In the genomic region with DNA sequence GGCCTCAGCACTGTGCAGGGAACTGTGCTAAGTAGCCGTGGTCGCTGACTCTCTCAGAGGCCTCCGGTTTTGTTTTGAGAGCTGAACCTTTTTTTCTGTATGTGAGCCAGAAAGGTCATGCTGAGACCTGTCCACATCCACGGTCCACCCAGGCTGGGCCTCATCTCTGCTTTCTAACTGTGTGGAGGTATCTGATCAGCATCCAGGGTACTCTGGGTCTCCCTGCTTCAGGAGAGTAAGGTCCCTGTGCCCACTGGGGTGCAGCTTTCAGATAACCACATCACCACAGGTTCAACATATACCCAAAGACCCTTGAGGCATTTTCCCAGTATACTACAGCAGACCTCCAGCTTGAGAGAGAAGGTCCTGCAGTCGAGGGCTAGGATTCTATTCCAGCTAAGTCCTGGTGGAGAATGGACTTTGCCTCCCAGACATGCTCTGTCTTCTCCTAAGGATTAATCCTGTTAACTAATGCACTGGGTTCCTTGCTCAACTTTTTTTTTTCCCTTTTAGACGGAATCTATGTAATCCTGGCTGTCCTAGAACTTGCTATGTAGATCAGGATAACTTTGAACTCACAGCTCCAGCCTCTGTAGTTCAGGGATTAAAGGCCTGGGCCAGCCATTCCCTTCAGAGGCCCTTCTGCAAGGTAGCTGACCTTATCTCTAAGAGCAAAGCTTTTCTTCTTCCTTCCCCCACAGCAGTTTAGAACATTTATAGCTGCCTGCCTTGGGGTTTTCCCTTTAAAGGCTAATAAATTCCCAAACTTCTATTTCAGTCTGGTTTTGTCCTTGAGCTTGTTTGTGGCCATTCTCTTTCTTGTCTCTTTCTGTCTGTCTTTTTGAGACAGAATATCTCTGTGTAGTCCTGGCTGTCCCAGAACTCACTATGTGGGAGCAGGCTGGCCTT, we compare ENCODE assay signal across 8 mouse cellular contexts. TPM values are rescaled to one million over a fixed set of nuclear protein-coding genes. Genes with fewer than 3 reads are reported as not detected.
DNase-seq lines count a peak whose midpoint lies in the region; ATAC-seq and TF ChIP-seq lines count a peak whose summit lies in the region.

No protein-coding gene starts in this region.

- H3K36me3 ChIP-seq in heart, embryonic 14.5 days (ENCODE audit: control insufficient read depth, insufficient read depth, low read length): peaks cover 36% of the 10 kb centered on the region
- H3K36me3 ChIP-seq in ES-Bruce4 (ENCODE audit: control insufficient read depth, insufficient read depth, low read length, poor library complexity, severe bottlenecking): no peaks in the 10 kb centered on the region
- H3K36me3 ChIP-seq in forebrain, embryonic 16.5 days (ENCODE audit: control insufficient read depth, insufficient read depth): no peaks in the 10 kb centered on the region
- no peaks in the 10 kb centered on the region for H3K36me3 ChIP-seq in liver, embryonic 16.5 days (ENCODE audit: control insufficient read depth, insufficient read depth)

- intact Hi-C loops in left cerebral cortex, postnatal 25 days (cut with DNase I): no loop called here

- H3K4me3 ChIP-seq in heart, embryonic 14.5 days (ENCODE audit: control insufficient read depth in 1 of 2, insufficient read depth in 1 of 2, low read depth in 1 of 2, low read length in 2 of 2): peak overlapping the region; percentile 50 to 67
- peak overlapping the region; percentile 83 for H3K4me3 ChIP-seq in ES-Bruce4 (ENCODE audit: low read depth, low read length)
- peak overlapping the region; percentile 75 for H3K4me3 ChIP-seq in forebrain, embryonic 16.5 days (replicated peaks; ENCODE audit: low read length)
- peak overlapping the region; percentile 82 for H3K4me3 ChIP-seq in liver, embryonic 16.5 days (ENCODE audit: low read depth, low read length)

- WGBS in heart, embryonic 14.5 days: 15% methylated on average over 6 of the region's 6 CpGs
- WGBS in forebrain, embryonic 16.5 days: 10% methylated on average over 6 of the region's 6 CpGs
- WGBS in liver, embryonic 16.5 days (ENCODE audit: insufficient replicate concordance): 8% methylated on average over 6 of the region's 6 CpGs

- TF ChIP-seq POLR2A in ES-Bruce4 (IDR thresholded peaks at IDR 0.05; ENCODE audit: insufficient read depth, low read length): no peak

- peak overlapping the region; percentile 95 for H3K4me2 ChIP-seq in heart, embryonic 14.5 days (ENCODE audit: low read length)
- H3K4me2 ChIP-seq in forebrain, embryonic 16.5 days (ENCODE audit: low read length): peak overlapping the region; percentile 90
- H3K4me2 ChIP-seq in liver, embryonic 16.5 days (ENCODE audit: low read depth, low read length): peak overlapping the region; percentile 97

- TF ChIP-seq CTCF in ES-Bruce4 (IDR thresholded peaks at IDR 0.05; ENCODE audit: low read depth, low read length): no peak

- H3K27me3 ChIP-seq in heart, embryonic 14.5 days (ENCODE audit: control insufficient read depth, insufficient read depth, low read length): no peaks in the 10 kb centered on the region
- H3K27me3 ChIP-seq in ES-Bruce4 (ENCODE audit: control insufficient read depth, insufficient read depth, low read length, poor library complexity, severe bottlenecking): no peaks in the 10 kb centered on the region
- no peaks in the 10 kb centered on the region for H3K27me3 ChIP-seq in forebrain, embryonic 16.5 days (replicated peaks; ENCODE audit: control insufficient read depth, insufficient read depth, low read length)
- no peaks in the 10 kb centered on the region for H3K27me3 ChIP-seq in liver, embryonic 16.5 days (ENCODE audit: control insufficient read depth, insufficient read depth, low read depth, low read length)

- DNase-seq in heart, adult 8-10 months (ENCODE audit: low spot score): no peak
- no peak for DNase-seq in adrenal gland, postnatal 25 days
- DNase-seq in left cerebral cortex, postnatal 25 days (ENCODE audit: low spot score in 2 of 2): no peak

- ATAC-seq in heart, embryonic 14.5 days (ENCODE audit: insufficient number of reproducible peaks, insufficient read depth, low FRiP score, low read depth): no peak
- peak; percentile 24 for ATAC-seq in forebrain, embryonic 16.5 days
- ATAC-seq in liver, embryonic 16.5 days (ENCODE audit: low read depth): peak; percentile 7; the same call in 1 of the 2 replicates
- no peak for ATAC-seq in granulocyte monocyte progenitor cell, adult 5-6 weeks (replicated peaks; ENCODE audit: poor library complexity, severe bottlenecking)

- peaks cover 7 to 24% of the 10 kb centered on the region in 2 experiments; a peak in 3 of 4 replicates for H3K4me1 ChIP-seq in heart, embryonic 14.5 days (ENCODE audit: control insufficient read depth in 2 of 2, insufficient read depth in 2 of 2, low read length in 2 of 2)
- H3K4me1 ChIP-seq in ES-Bruce4 (ENCODE audit: control insufficient read depth, insufficient read depth, low read length): peaks cover 3% of the 10 kb centered on the region
- H3K4me1 ChIP-seq in forebrain, embryonic 16.5 days (replicated peaks; ENCODE audit: control insufficient read depth, insufficient read depth, low read length): peaks cover 16% of the 10 kb centered on the region
- peaks cover 25% of the 10 kb centered on the region for H3K4me1 ChIP-seq in liver, embryonic 16.5 days (ENCODE audit: control insufficient read depth, low read depth, low read length)

- TF ChIP-seq EP300 in ES-Bruce4 (IDR thresholded peaks at IDR 0.05; ENCODE audit: insufficient read depth, low read depth, low read length): no peak

- H3K9ac ChIP-seq in heart, embryonic 14.5 days (ENCODE audit: low read length): peak overlapping the region; percentile 83
- peak overlapping the region; percentile 66 for H3K9ac ChIP-seq in ES-Bruce4 (ENCODE audit: low read depth, poor library complexity, severe bottlenecking)
- H3K9ac ChIP-seq in forebrain, embryonic 16.5 days (replicated peaks; ENCODE audit: low read depth, low read length): peak overlapping the region; percentile 72
- H3K9ac ChIP-seq in liver, embryonic 16.5 days (ENCODE audit: low read depth, low read length): peak overlapping the region; percentile 88

- H3K9me3 ChIP-seq in heart, embryonic 14.5 days (ENCODE audit: control insufficient read depth, low read length): no peaks in the 10 kb centered on the region
- H3K9me3 ChIP-seq in ES-Bruce4 (replicated peaks; ENCODE audit: control insufficient read depth, insufficient read depth, low read length, poor library complexity, severe bottlenecking): no peaks in the 10 kb centered on the region
- no peaks in the 10 kb centered on the region for H3K9me3 ChIP-seq in forebrain, embryonic 16.5 days (ENCODE audit: control insufficient read depth, low read length)
- H3K9me3 ChIP-seq in liver, embryonic 16.5 days (replicated peaks; ENCODE audit: control insufficient read depth, low read length): no peaks in the 10 kb centered on the region

- H3K27ac ChIP-seq in heart, embryonic 14.5 days (replicated peaks in 1 of 2; ENCODE audit: control insufficient read depth in 1 of 2, insufficient read depth in 1 of 2, low read depth in 2 of 2, low read length in 2 of 2): peak overlapping the region; percentile 20 to 80; a peak in 2 of 4 replicates
- H3K27ac ChIP-seq in ES-Bruce4 (ENCODE audit: insufficient read depth, low read length): no peak overlapping the region
- peak overlapping the region; percentile 80 for H3K27ac ChIP-seq in forebrain, embryonic 16.5 days (ENCODE audit: low read length)
- peak overlapping the region; percentile 72 for H3K27ac ChIP-seq in liver, embryonic 16.5 days (ENCODE audit: low read length)

RNA-seq across cellular contexts. Expression of a gene that starts 0.7 kb away (rescaled TPM):
- polyA plus RNA-seq in heart, embryonic 14.5 days (2014; fragmentation: Nextera tagmentation; extraction: Ambion mirVana): 8.2 and 8.6 TPM in 2 replicates
- 1 to 10 TPM; 1.4 to 2.1 (median 1.6) TPM for total RNA-seq in heart, adult 8-10 months (2022)
- 10.5 and 11.6 TPM in 2 replicates for polyA plus RNA-seq in ES-Bruce4 (2011; ENCODE audit: insufficient read depth, insufficient read length, low read depth, missing spikeins)
- polyA plus RNA-seq in forebrain, embryonic 16.5 days (2015; fragmentation: Nextera tagmentation; extraction: Ambion mirVana): 17.7 and 24.8 TPM in 2 replicates
- polyA plus RNA-seq in liver, embryonic 16.5 days (2015; fragmentation: Nextera tagmentation; extraction: Ambion mirVana): 7.2 and 7.8 TPM in 2 replicates
- 26.7 and 28.0 TPM in 2 replicates for total RNA-seq in adrenal gland, postnatal 25 days (2021)
- 64.7 and 66.9 TPM in 2 replicates for total RNA-seq in granulocyte monocyte progenitor cell, adult 5-6 weeks (2014; fragmentation: Nextera tagmentation)
- total RNA-seq in granulocyte monocyte progenitor cell, adult 5-6 weeks (2017): 11.8 and 15.0 TPM in 2 replicates
- total RNA-seq in left cerebral cortex, postnatal 25 days (2021): 10 to 100 TPM; 29.8 to 31.4 TPM

RNA-seq across cellular contexts. Expression of a gene that starts 6.6 kb away (rescaled TPM):
- polyA plus RNA-seq in heart, embryonic 14.5 days (2014; fragmentation: Nextera tagmentation; extraction: Ambion mirVana): 164 and 184 TPM in 2 replicates
- total RNA-seq in heart, adult 8-10 months (2022): 100 to 1,000 TPM; 211 to 282 (median 267) TPM
- polyA plus RNA-seq in ES-Bruce4 (2011; ENCODE audit: insufficient read depth, insufficient read length, low read depth, missing spikeins): 6.1 and 8.3 TPM in 2 replicates
- polyA plus RNA-seq in forebrain, embryonic 16.5 days (2015; fragmentation: Nextera tagmentation; extraction: Ambion mirVana): 12.1 and 17.3 TPM in 2 replicates
- 32.8 and 37.0 TPM in 2 replicates for polyA plus RNA-seq in liver, embryonic 16.5 days (2015; fragmentation: Nextera tagmentation; extraction: Ambion mirVana)
- total RNA-seq in adrenal gland, postnatal 25 days (2021): 479 and 493 TPM in 2 replicates
- 30.4 and 58.6 TPM in 2 replicates for total RNA-seq in granulocyte monocyte progenitor cell, adult 5-6 weeks (2014; fragmentation: Nextera tagmentation)
- 11.2 and 25.8 TPM in 2 replicates for total RNA-seq in granulocyte monocyte progenitor cell, adult 5-6 weeks (2017)
- 10 to 100 TPM; 21.1 to 22.2 TPM for total RNA-seq in left cerebral cortex, postnatal 25 days (2021)

RNA-seq across cellular contexts. Expression of a gene that starts 12.9 kb away (rescaled TPM):
- polyA plus RNA-seq in heart, embryonic 14.5 days (2014; fragmentation: Nextera tagmentation; extraction: Ambion mirVana): 36.7 and 41.7 TPM in 2 replicates
- total RNA-seq in heart, adult 8-10 months (2022): 10 to 100 TPM; 13.6 to 16.8 (median 14.5) TPM
- 27.9 and 32.6 TPM in 2 replicates for polyA plus RNA-seq in ES-Bruce4 (2011; ENCODE audit: insufficient read depth, insufficient read length, low read depth, missing spikeins)
- 48.9 and 59.7 TPM in 2 replicates for polyA plus RNA-seq in forebrain, embryonic 16.5 days (2015; fragmentation: Nextera tagmentation; extraction: Ambion mirVana)
- 47.8 and 50.5 TPM in 2 replicates for polyA plus RNA-seq in liver, embryonic 16.5 days (2015; fragmentation: Nextera tagmentation; extraction: Ambion mirVana)
- 116 and 144 TPM in 2 replicates for total RNA-seq in adrenal gland, postnatal 25 days (2021)
- 23.4 and 27.7 TPM in 2 replicates for total RNA-seq in granulocyte monocyte progenitor cell, adult 5-6 weeks (2014; fragmentation: Nextera tagmentation)
- total RNA-seq in granulocyte monocyte progenitor cell, adult 5-6 weeks (2017): 9.7 and 15.2 TPM in 2 replicates
- 10 to 100 TPM; 34.8 to 38.1 TPM for total RNA-seq in left cerebral cortex, postnatal 25 days (2021)

RNA-seq across cellular contexts. Expression of a gene that starts 17.3 kb away (rescaled TPM):
- polyA plus RNA-seq in heart, embryonic 14.5 days (2014; fragmentation: Nextera tagmentation; extraction: Ambion mirVana): 11.5 and 12.7 TPM in 2 replicates
- total RNA-seq in heart, adult 8-10 months (2022): 100 to 1,000 TPM; 128 to 153 (median 135) TPM
- polyA plus RNA-seq in ES-Bruce4 (2011; ENCODE audit: insufficient read depth, insufficient read length, low read depth, missing spikeins): 23.6 and 29.8 TPM in 2 replicates
- 15.8 and 20.3 TPM in 2 replicates for polyA plus RNA-seq in forebrain, embryonic 16.5 days (2015; fragmentation: Nextera tagmentation; extraction: Ambion mirVana)
- 11.4 and 12.3 TPM in 2 replicates for polyA plus RNA-seq in liver, embryonic 16.5 days (2015; fragmentation: Nextera tagmentation; extraction: Ambion mirVana)
- total RNA-seq in adrenal gland, postnatal 25 days (2021): 124 and 130 TPM in 2 replicates
- total RNA-seq in granulocyte monocyte progenitor cell, adult 5-6 weeks (2014; fragmentation: Nextera tagmentation): 28.3 and 35.5 TPM in 2 replicates
- total RNA-seq in granulocyte monocyte progenitor cell, adult 5-6 weeks (2017): 11.9 and 17.8 TPM in 2 replicates
- 10 to 100 TPM; 76.9 to 84.4 TPM for total RNA-seq in left cerebral cortex, postnatal 25 days (2021)

RNA-seq across cellular contexts. Expression of a gene that starts 18.7 kb away (rescaled TPM):
- 0.27 and 0.53 TPM in 2 replicates for polyA plus RNA-seq in heart, embryonic 14.5 days (2014; fragmentation: Nextera tagmentation; extraction: Ambion mirVana)
- under 1 TPM; 0.44 to 0.57 (median 0.51) TPM for total RNA-seq in heart, adult 8-10 months (2022)
- 0.37 and 0.69 TPM in 2 replicates for polyA plus RNA-seq in ES-Bruce4 (2011; ENCODE audit: insufficient read depth, insufficient read length, low read depth, missing spikeins)
- polyA plus RNA-seq in forebrain, embryonic 16.5 days (2015; fragmentation: Nextera tagmentation; extraction: Ambion mirVana): 0.25 and 0.52 TPM in 2 replicates
- 0.30 and 0.42 TPM in 2 replicates for polyA plus RNA-seq in liver, embryonic 16.5 days (2015; fragmentation: Nextera tagmentation; extraction: Ambion mirVana)
- total RNA-seq in adrenal gland, postnatal 25 days (2021): 2.7 and 3.3 TPM in 2 replicates
- total RNA-seq in granulocyte monocyte progenitor cell, adult 5-6 weeks (2014; fragmentation: Nextera tagmentation): 2.1 TPM in 1 of 2 replicates, not detected in the other
- 1.1 and 1.3 TPM in 2 replicates for total RNA-seq in granulocyte monocyte progenitor cell, adult 5-6 weeks (2017)
- 1 to 10 TPM; 1.3 to 2.5 TPM for total RNA-seq in left cerebral cortex, postnatal 25 days (2021)

Comparison
In these comparisons a context has a peak if more than half of its experiments do, and no peak if none do; other contexts are left out.
1. ATAC-seq: peak in forebrain, embryonic 16.5 days (single experiment) and liver, embryonic 16.5 days (single experiment); none in heart, embryonic 14.5 days (single experiment) and granulocyte monocyte progenitor cell, adult 5-6 weeks (single experiment).
2. Peak in every context shown above with its lines, with median percentiles within 50 percentile points of each other: H3K4me2 ChIP-seq, H3K4me3 ChIP-seq and H3K9ac ChIP-seq.